Comparison of ENCODE assay signal across 33 mouse cellular contexts in the genomic region with DNA sequence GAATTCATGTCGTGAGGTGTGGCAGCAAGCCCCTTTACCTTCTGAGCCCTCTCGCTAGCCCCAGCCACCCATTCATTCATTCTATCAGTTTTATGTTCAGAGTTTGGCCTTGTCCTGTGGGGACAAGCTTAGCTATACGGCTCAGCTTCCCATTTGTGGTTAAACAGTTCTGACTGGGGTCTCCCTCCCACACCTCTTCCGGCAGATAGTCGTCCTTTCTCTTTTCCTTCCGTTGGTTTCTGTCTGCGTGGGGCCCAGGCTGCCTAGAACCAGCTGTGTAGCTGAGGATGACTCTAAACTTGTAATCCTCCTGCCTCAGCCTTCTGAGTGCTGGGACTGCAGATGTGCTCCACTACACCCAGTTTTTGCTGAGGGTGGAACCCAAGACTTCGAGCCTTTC. TPM values are rescaled to one million over a fixed set of nuclear protein-coding genes. Genes with fewer than 3 reads are reported as not detected.
A peak's percentile ranks its signal among the peaks of the same experiment; 100 is the strongest.
DNase-seq lines count a peak whose midpoint lies in the region; ATAC-seq and TF ChIP-seq lines count a peak whose summit lies in the region.
"Had no signal": no experiment of that assay in that cellular context is flagged by ENCODE, and none has a peak within 500 bp of the region (broad histone marks: within the 10 kb centered on the region; RNA-seq: fewer than 3 reads in every experiment).

No protein-coding gene starts in this region.

- peak overlapping the region; percentile 41; the same call in 1 of the 2 replicates for H3K27ac ChIP-seq in spleen, adult 2 months (ENCODE audit: insufficient read depth, low read length)
- no peak overlapping the region for H3K27ac ChIP-seq in kidney, embryonic 14.5 days (ENCODE audit: low read depth, low read length)
- H3K27ac ChIP-seq: heart, embryonic 13.5 days; hindbrain, embryonic 15.5 days; layer of hippocampus, adult 2 months; liver, embryonic 13.5 days; midbrain, embryonic 10.5 days had no signal

- 0 out of 2 replicates have a peak, but pooled peaks cover 2% of the 10 kb centered on the region for H3K9me3 ChIP-seq in kidney, embryonic 14.5 days (ENCODE audit: control insufficient read depth, low read length)
- H3K9me3 ChIP-seq: hindbrain, embryonic 15.5 days had no signal

- DNase-seq in spleen, adult 2 months (ENCODE audit: low read depth in 1 of 2, low spot score in 2 of 2): no peak
- no peak for DNase-seq in spleen, adult 12 weeks (ENCODE audit: low spot score)
- peak; percentile 35 for DNase-seq in splenic B cell, adult 2 months (ENCODE audit: low read depth, low spot score)
- DNase-seq in c-Kit-positive CD71-positive TER-119-positive erythroid progenitor cells, embryonic 14.5 days (ENCODE audit: low spot score): no peak
- DNase-seq: adrenal gland, postnatal 36 days; cerebellum, adult 11 months; cerebellum, postnatal 14 days; heart, adult 18-20 months; heart, postnatal 14 days; kidney, adult 9 months; kidney, postnatal 25 days; liver, embryonic 13.5 days; lung, embryonic 14.5 days; lung, postnatal 36 days; thymus, postnatal 36 days had no signal

- H3K4me3 ChIP-seq in spleen, adult 2 months (ENCODE audit: extremely low read depth, insufficient read depth, insufficient read length): no peak overlapping the region
- no peak overlapping the region for H3K4me3 ChIP-seq in kidney, embryonic 14.5 days (ENCODE audit: low read length)
- H3K4me3 ChIP-seq: heart, embryonic 13.5 days; hindbrain, embryonic 15.5 days; layer of hippocampus, adult 2 months; liver, embryonic 13.5 days; midbrain, embryonic 10.5 days had no signal

- peaks cover 15% of the 10 kb centered on the region for H3K4me1 ChIP-seq in spleen, adult 2 months (ENCODE audit: control insufficient read depth, insufficient read depth, insufficient read length)
- H3K4me1 ChIP-seq in kidney, embryonic 14.5 days (ENCODE audit: control insufficient read depth, insufficient read depth, low read length): 0 out of 2 replicates have a peak, but pooled peaks cover 1% of the 10 kb centered on the region

- no peaks in the 10 kb centered on the region for H3K27me3 ChIP-seq in spleen, adult 2 months (ENCODE audit: control insufficient read depth, insufficient read depth, low read length)
- no peaks in the 10 kb centered on the region for H3K27me3 ChIP-seq in splenic B cell, adult 2 months (ENCODE audit: control insufficient read depth, insufficient read depth, low read length, poor library complexity, severe bottlenecking)
- peaks cover 9% of the 10 kb centered on the region for H3K27me3 ChIP-seq in kidney, embryonic 14.5 days (ENCODE audit: control insufficient read depth, insufficient read depth, low read length)
- H3K27me3 ChIP-seq: Patski had no signal

- TF ChIP-seq CTCF in spleen, adult 2 months (IDR thresholded peaks at IDR 0.05; ENCODE audit: extremely low read depth, insufficient read depth, insufficient read length, insufficient replicate concordance): no peak

- peak; percentile 69 for ATAC-seq in CD4-positive, CD25-positive, alpha-beta regulatory T cell, adult 4 months
- ATAC-seq in hematopoietic stem cell, adult 5-6 weeks (replicated peaks in 1 of 2; ENCODE audit: insufficient read depth in 1 of 2, low FRiP score in 2 of 2, low TSS enrichment in 1 of 2, low read depth in 1 of 2, poor library complexity in 2 of 2, severe bottlenecking in 2 of 2): peak; percentile 63 to 74
- no peak for ATAC-seq in kidney, embryonic 14.5 days (ENCODE audit: low FRiP score, low TSS enrichment)
- ATAC-seq: forebrain, embryonic 14.5 days; intestine, embryonic 16.5 days; Patski had no signal

- H3K9ac ChIP-seq in kidney, embryonic 14.5 days (ENCODE audit: low read depth, low read length): no peak overlapping the region
- H3K9ac ChIP-seq: heart, embryonic 13.5 days; hindbrain, embryonic 15.5 days; liver, embryonic 13.5 days; lung, embryonic 14.5 days had no signal

- peaks cover 19% of the 10 kb centered on the region for H3K36me3 ChIP-seq in spleen, adult 2 months (ENCODE audit: control insufficient read depth, insufficient read depth, low read length)
- peaks cover 18% of the 10 kb centered on the region for H3K36me3 ChIP-seq in splenic B cell, adult 2 months (ENCODE audit: control insufficient read depth, insufficient read depth, low read length, poor library complexity, severe bottlenecking)
- H3K36me3 ChIP-seq in kidney, embryonic 14.5 days (ENCODE audit: control insufficient read depth, insufficient read depth, low read length): no peaks in the 10 kb centered on the region
- H3K36me3 ChIP-seq: heart, embryonic 13.5 days; hindbrain, embryonic 15.5 days; midbrain, embryonic 10.5 days had no signal

- no peak for TF ChIP-seq POLR2A in spleen, adult 2 months (IDR thresholded peaks at IDR 0.05; ENCODE audit: low read depth, low read length)

- WGBS in spleen, adult 2 months: 14% methylated on average over 8 of the region's 8 CpGs
- WGBS in kidney, embryonic 14.5 days: 84% methylated on average over 8 of the region's 8 CpGs

- no peak overlapping the region for H3K4me2 ChIP-seq in kidney, embryonic 14.5 days (replicated peaks; ENCODE audit: low read depth, low read length)
- H3K4me2 ChIP-seq: heart, embryonic 13.5 days; hindbrain, embryonic 15.5 days; liver, embryonic 13.5 days; lung, embryonic 14.5 days had no signal

RNA-seq across cellular contexts. Expression of a gene that starts 7.2 kb away (rescaled TPM):
- 5.2 and 7.6 TPM in 2 replicates for polyA plus RNA-seq in spleen, adult 2 months (2012; rRNA removed)
- under 1 TPM in 1 of 2 experiments, not detected in 1; 0.90 TPM for polyA plus RNA-seq in CD4-positive, CD25-positive, alpha-beta regulatory T cell, adult 4 months (2017; shearing (Covaris generic))
- 13.9 and 17.5 TPM in 2 replicates for total RNA-seq in hematopoietic stem cell, adult 5-6 weeks (2017)
- polyA plus RNA-seq in kidney, embryonic 14.5 days (2014; fragmentation: Nextera tagmentation; extraction: Ambion mirVana): 0.24 and 0.32 TPM in 2 replicates
- polyA plus RNA-seq: forebrain, embryonic 14.5 days; heart, embryonic 13.5 days; hindbrain, embryonic 15.5 days; midbrain, embryonic 10.5 days had no signal

RNA-seq across cellular contexts. Expression of a gene that starts 18.6 kb away (rescaled TPM):
- polyA plus RNA-seq in spleen, adult 2 months (2012; rRNA removed): not detected in 2 replicates
- not detected for polyA plus RNA-seq in CD4-positive, CD25-positive, alpha-beta regulatory T cell, adult 4 months (2017; shearing (Covaris generic))
- not detected in 2 replicates for total RNA-seq in hematopoietic stem cell, adult 5-6 weeks (2017)
- 0.27 and 0.76 TPM in 2 replicates for polyA plus RNA-seq in kidney, embryonic 14.5 days (2014; fragmentation: Nextera tagmentation; extraction: Ambion mirVana)
- total RNA-seq: gastrocnemius, adult 8-10 months; heart, adult 18-20 months; heart, postnatal 14 days; neutrophil, adult 5-6 weeks had no signal
- polyA plus RNA-seq: C2C12; liver, embryonic 13.5 days; Patski had no signal

RNA-seq across cellular contexts. Expression of a gene that starts 30.3 kb away (rescaled TPM):
- 0.29 and 0.61 TPM in 2 replicates for polyA plus RNA-seq in spleen, adult 2 months (2012; rRNA removed)
- under 1 TPM in 1 of 2 experiments, not detected in 1; 0.31 TPM for polyA plus RNA-seq in CD4-positive, CD25-positive, alpha-beta regulatory T cell, adult 4 months (2017; shearing (Covaris generic))
- not detected in 2 replicates for total RNA-seq in hematopoietic stem cell, adult 5-6 weeks (2017)
- 2.5 and 3.0 TPM in 2 replicates for polyA plus RNA-seq in kidney, embryonic 14.5 days (2014; fragmentation: Nextera tagmentation; extraction: Ambion mirVana)
- total RNA-seq: neutrophil, adult 5-6 weeks had no signal
- polyA plus RNA-seq: Patski had no signal

RNA-seq across cellular contexts. Expression of a gene that starts 30.4 kb away (rescaled TPM):
- polyA plus RNA-seq in spleen, adult 2 months (2012; rRNA removed): 23.2 and 27.3 TPM in 2 replicates
- polyA plus RNA-seq in CD4-positive, CD25-positive, alpha-beta regulatory T cell, adult 4 months (2017; shearing (Covaris generic)): 10 to 100 TPM; 13.8 to 19.6 TPM
- 14.2 and 16.4 TPM in 2 replicates for total RNA-seq in hematopoietic stem cell, adult 5-6 weeks (2017)
- polyA plus RNA-seq in kidney, embryonic 14.5 days (2014; fragmentation: Nextera tagmentation; extraction: Ambion mirVana): 51.8 and 53.6 TPM in 2 replicates

RNA-seq across cellular contexts. Expression of a gene that starts 58.7 kb away (rescaled TPM):
- polyA plus RNA-seq in spleen, adult 2 months (2012; rRNA removed): not detected in 2 replicates
- not detected for polyA plus RNA-seq in CD4-positive, CD25-positive, alpha-beta regulatory T cell, adult 4 months (2017; shearing (Covaris generic))
- not detected in 2 replicates for total RNA-seq in hematopoietic stem cell, adult 5-6 weeks (2017)
- not detected in 2 replicates for polyA plus RNA-seq in kidney, embryonic 14.5 days (2014; fragmentation: Nextera tagmentation; extraction: Ambion mirVana)
- total RNA-seq: adrenal gland, adult 18-20 months; adrenal gland, postnatal 36 days; gastrocnemius, adult 8-10 months; heart, adult 18-20 months; heart, postnatal 14 days; layer of hippocampus, adult 2 months; layer of hippocampus, postnatal 25 days; left cerebral cortex, postnatal 10 days; neutrophil, adult 5-6 weeks had no signal
- polyA plus RNA-seq: C2C12; embryonic facial prominence, embryonic 14.5 days; forebrain, embryonic 14.5 days; heart, embryonic 13.5 days; hindbrain, embryonic 15.5 days; limb, embryonic 11.5 days; liver, embryonic 13.5 days; lung, embryonic 14.5 days; midbrain, embryonic 10.5 days; Patski had no signal
